Mouse (Mus musculus) forebrain, embryonic 15.5 days (tissue): ENCODE data around the gene Dlg2. TPM values are rescaled to one million over a fixed set of nuclear protein-coding genes. Genes with fewer than 3 reads are reported as not detected.
A peak's percentile ranks its signal among the peaks of the same experiment; 100 is the strongest.

Source experiments
- ATAC-seq: fragments of 200-750 bp; cut with Nextera tagmentation; replicated peaks from 2 replicates; pipeline ENCODE4 v1.8.0; 2017; ENCODE audit warnings: mild to moderate bottlenecking, moderate TSS enrichment, moderate library complexity
- H3K27ac ChIP-seq: fragments of 300-500 bp; sonication (generic); replicated peaks from 2 replicates; pipeline ENCODE4 v1.5.1; 2015; ENCODE audit warnings: mild to moderate bottlenecking, inconsistent platforms
- H3K27me3 ChIP-seq: fragments of 300-500 bp; sonication (generic); 2 replicates; pipeline ENCODE4 v1.6.1; 2015; ENCODE audit warnings: inconsistent platforms
- H3K36me3 ChIP-seq: fragments of 300-500 bp; sonication (generic); 2 replicates; pipeline ENCODE4 v1.6.1; 2015; ENCODE audit warnings: mild to moderate bottlenecking, inconsistent platforms
- H3K4me1 ChIP-seq: fragments of 300-500 bp; sonication (generic); 2 replicates; pipeline ENCODE4 v1.6.1; 2015; ENCODE audit warnings: inconsistent platforms
- H3K4me2 ChIP-seq: fragments of 300-500 bp; sonication (generic); replicated peaks from 2 replicates; pipeline ENCODE4 v1.6.1; 2015; ENCODE audit warnings: mild to moderate bottlenecking, inconsistent platforms
- H3K4me3 ChIP-seq: fragments of 300-500 bp; sonication (generic); 2 replicates; pipeline ENCODE4 v1.5.1; 2015; ENCODE audit warnings: mild to moderate bottlenecking, inconsistent platforms
- H3K9ac ChIP-seq: fragments of 300-500 bp; sonication (generic); replicated peaks from 2 replicates; pipeline ENCODE4 v1.6.1; 2015; ENCODE audit warnings: mild to moderate bottlenecking, inconsistent platforms
- H3K9me3 ChIP-seq: fragments of 300-500 bp; sonication (generic); 2 replicates; pipeline ENCODE4 v1.6.1; 2016; ENCODE audit warnings: inconsistent platforms
- WGBS: fragments of 180-500 bp; shearing (Covaris S2); methylation state at CpG from one replicate; pipeline ENCODE4 v1.1.7; 2015; ENCODE audit warnings: mixed read lengths; 5-methylcytosine and 5-hydroxymethylcytosine counted together
- polyA plus RNA-seq: library from polyadenylated mRNA; unstranded; fragments of >200 nt; fragmentation: Nextera tagmentation; extraction: Ambion mirVana; gene quantifications from 2 replicates; pipeline ENCODE4 v1.2.1, GENCODE M21; 2015

Gene Dlg2
- polyA plus RNA-seq, 1 experiment from 2014 or later: 24.5 TPM

GRCm38 (mm10) chr7:90886396-90887006 lies 410.0 kb downstream of the Dlg2 start:
- peaks cover 15% of the 10 kb centered on the region for H3K4me1 ChIP-seq
- under 1% methylated on average over 13 of the region's 13 CpGs for WGBS
- no peaks in the 10 kb centered on the region for H3K27me3 ChIP-seq
- peak overlapping the region; percentile 54 for H3K9ac ChIP-seq
- peak overlapping the region; percentile 48 for H3K4me3 ChIP-seq
- peak; percentile 62 for ATAC-seq
- H3K9me3 ChIP-seq: no peaks in the 10 kb centered on the region
- peak overlapping the region; percentile 84 for H3K27ac ChIP-seq
- peak overlapping the region; percentile 85 for H3K4me2 ChIP-seq
- H3K36me3 ChIP-seq: no peaks in the 10 kb centered on the region

DNA sequence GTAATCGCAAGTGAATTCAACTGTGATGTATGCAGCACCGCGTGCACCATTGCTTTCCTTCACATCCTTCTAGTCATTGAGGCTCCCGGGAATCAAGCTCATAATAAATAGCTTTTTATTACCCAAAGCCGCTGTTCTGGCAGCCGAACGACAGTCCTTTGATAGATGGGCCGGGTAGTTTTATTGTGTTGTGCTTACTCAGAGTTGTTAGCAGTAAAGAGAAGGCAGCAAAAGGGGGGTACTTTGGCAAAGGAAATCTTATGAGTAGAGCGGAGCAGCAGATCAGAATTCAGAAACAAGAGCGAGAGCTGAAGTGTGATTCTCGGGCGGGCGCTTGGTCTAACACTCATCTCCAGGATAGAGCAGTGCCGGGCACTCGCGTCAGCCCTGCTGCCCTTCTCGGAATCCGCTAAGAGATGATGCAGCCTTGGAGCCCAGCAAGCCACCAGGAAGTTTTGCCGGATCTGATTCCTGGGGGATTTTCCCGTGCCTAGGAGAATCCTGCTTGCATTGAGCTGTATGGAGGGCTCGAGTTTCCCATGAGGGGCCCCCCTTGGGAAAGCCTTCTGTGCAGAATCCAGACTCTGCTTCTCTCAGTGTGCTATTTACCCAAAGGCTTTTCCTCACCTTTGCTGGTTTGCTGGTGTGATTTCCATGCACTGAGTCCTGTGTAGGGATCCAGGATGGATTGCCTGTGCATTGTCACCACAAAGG lies 410.7 kb downstream of the Dlg2 start:
- H3K4me3 ChIP-seq: peak overlapping the region; percentile 48
- H3K4me2 ChIP-seq: peak overlapping the region; percentile 85
- H3K27me3 ChIP-seq: no peaks in the 10 kb centered on the region
- peak overlapping the region; percentile 84 for H3K27ac ChIP-seq
- no peaks in the 10 kb centered on the region for H3K9me3 ChIP-seq
- H3K9ac ChIP-seq: peak overlapping the region; percentile 54
- peak; percentile 83 for ATAC-seq
- no peaks in the 10 kb centered on the region for H3K36me3 ChIP-seq
- under 1% methylated on average over 21 of the region's 21 CpGs for WGBS
- H3K4me1 ChIP-seq: peaks cover 15% of the 10 kb centered on the region

- Histone ChIP-seq H3K4me3 (no peak overlapping the region), H3K9me3 (no peaks in the 10 kb centered on the region), H3K36me3 (no peaks in the 10 kb centered on the region), H3K4me1 (no peaks in the 10 kb centered on the region), H3K27me3 (no peaks in the 10 kb centered on the region), H3K4me2 (no peak overlapping the region), H3K9ac (no peak overlapping the region), H3K27ac (no peak overlapping the region)
- 78% methylated on average over 4 of the region's 4 CpGs for WGBS
- no peak for ATAC-seq
These were observed 451.0 kb downstream of the Dlg2 start for GRCm38 (mm10) chr7:90927441-90927840.

DNA sequence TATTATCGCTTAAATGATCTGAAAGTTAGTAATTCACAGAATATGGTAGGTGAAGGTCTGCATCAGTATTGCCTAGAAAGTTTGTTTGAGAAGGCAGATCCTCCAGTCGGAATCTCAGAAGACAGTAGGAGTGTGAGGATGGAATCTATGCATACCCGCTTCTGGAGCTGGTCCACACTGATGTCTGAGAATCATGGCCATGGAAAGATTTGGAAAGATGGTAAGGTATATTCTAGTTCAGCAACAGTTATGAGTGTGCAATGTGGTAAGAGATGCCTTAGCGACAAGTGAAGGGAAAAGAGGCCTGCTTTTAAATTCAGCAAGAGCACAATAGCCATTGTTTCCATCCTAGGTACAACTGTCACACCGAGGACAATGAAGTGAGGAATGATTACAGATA lies 464.3 kb downstream of the Dlg2 start:
- Histone ChIP-seq H3K36me3 (no peaks in the 10 kb centered on the region), H3K27ac (no peak overlapping the region), H3K9ac (no peak overlapping the region), H3K4me2 (no peak overlapping the region), H3K9me3 (no peaks in the 10 kb centered on the region), H3K27me3 (no peaks in the 10 kb centered on the region), H3K4me3 (no peak overlapping the region), H3K4me1 (no peaks in the 10 kb centered on the region)
- WGBS: 81% methylated on average over 5 of the region's 5 CpGs
- ATAC-seq: no peak

DNA sequence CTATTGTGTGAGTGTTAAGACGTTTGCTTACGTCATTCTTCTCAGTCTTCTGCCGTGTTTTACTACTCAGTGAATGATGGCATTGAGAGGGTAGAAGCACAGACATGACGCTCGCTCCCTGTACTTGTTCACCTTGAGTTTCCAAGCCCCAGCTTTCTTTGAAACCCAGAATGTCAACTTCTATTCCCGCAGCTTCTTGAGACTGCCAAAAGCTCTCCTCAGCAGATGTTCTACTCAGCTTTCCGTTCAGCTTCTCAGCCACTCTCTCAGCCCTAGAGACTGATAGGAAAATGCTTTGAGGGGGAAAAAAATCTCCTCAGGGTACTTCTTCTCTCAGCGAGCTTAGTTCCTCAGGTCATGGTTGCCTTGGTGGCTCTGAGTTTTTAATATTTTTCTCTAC lies 470.6 kb downstream of the Dlg2 start:
- Histone ChIP-seq H3K4me1 (no peaks in the 10 kb centered on the region), H3K27me3 (no peaks in the 10 kb centered on the region), H3K36me3 (no peaks in the 10 kb centered on the region), H3K27ac (no peak overlapping the region), H3K4me3 (no peak overlapping the region), H3K4me2 (no peak overlapping the region), H3K9me3 (no peaks in the 10 kb centered on the region), H3K9ac (no peak overlapping the region)
- 88% methylated on average over 8 of the region's 8 CpGs for WGBS
- no peak for ATAC-seq

DNA sequence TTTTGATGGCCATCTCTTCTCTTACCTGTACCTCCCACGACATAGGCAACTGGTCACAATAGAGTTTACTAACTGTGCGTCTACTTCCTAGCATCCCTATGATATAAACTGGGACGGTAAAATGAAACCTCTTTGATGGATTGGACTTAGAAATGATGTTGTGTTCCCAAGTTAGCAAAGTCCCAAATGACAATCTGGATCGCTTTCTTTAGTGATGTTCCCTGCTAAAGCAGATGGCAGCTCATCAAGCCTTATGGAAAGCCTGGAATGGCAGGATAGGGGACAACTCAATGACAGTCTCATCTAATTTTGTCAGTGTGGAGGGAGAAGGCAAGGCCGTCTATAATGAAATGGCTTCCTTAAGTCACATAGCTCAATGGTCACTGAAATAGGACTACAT lies 472.7 kb downstream of the Dlg2 start:
- Histone ChIP-seq H3K4me2 (no peak overlapping the region), H3K9me3 (no peaks in the 10 kb centered on the region), H3K27ac (no peak overlapping the region), H3K4me3 (no peak overlapping the region), H3K27me3 (no peaks in the 10 kb centered on the region), H3K4me1 (no peaks in the 10 kb centered on the region), H3K9ac (no peak overlapping the region), H3K36me3 (no peaks in the 10 kb centered on the region)
- 92% methylated on average over 5 of the region's 5 CpGs for WGBS
- no peak for ATAC-seq

GRCm38 (mm10) chr7:90977241-90977640 lies 500.8 kb downstream of the Dlg2 start:
- no peak for ATAC-seq
- Histone ChIP-seq H3K4me1 (no peaks in the 10 kb centered on the region), H3K4me3 (no peak overlapping the region), H3K27me3 (no peaks in the 10 kb centered on the region), H3K9ac (no peak overlapping the region), H3K36me3 (no peaks in the 10 kb centered on the region), H3K4me2 (no peak overlapping the region), H3K27ac (no peak overlapping the region), H3K9me3 (no peaks in the 10 kb centered on the region)

GRCm38 (mm10) chr7:90982069-90982468 lies 505.6 kb downstream of the Dlg2 start:
- Histone ChIP-seq H3K4me1 (no peaks in the 10 kb centered on the region), H3K4me2 (no peak overlapping the region), H3K36me3 (no peaks in the 10 kb centered on the region), H3K27me3 (no peaks in the 10 kb centered on the region), H3K9ac (no peak overlapping the region), H3K9me3 (no peaks in the 10 kb centered on the region), H3K27ac (no peak overlapping the region), H3K4me3 (no peak overlapping the region)
- no peak for ATAC-seq

DNA sequence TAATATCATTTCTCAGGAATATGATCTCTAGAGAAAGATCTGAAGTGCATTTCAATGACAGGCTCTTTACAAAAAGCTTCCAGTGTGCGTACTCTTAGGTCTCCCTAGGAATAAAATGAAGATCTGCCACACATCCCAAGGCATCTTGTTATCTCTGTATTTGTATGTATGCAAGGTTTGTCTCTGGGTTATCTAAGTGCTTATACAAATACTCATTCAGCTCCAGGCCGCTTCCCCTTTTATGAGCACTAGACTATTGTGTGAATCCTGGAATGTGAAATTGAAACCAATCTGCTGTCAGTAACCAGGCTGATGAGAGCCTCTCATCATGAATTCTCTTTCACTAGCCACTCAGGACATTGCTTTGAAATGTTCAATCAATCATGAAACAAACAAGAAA lies 534.2 kb downstream of the Dlg2 start:
- no peak overlapping the region for H3K9ac ChIP-seq
- no peak for ATAC-seq
- H3K27me3 ChIP-seq: no peaks in the 10 kb centered on the region
- no peak overlapping the region for H3K27ac ChIP-seq
- no peak overlapping the region for H3K4me3 ChIP-seq
- no peak overlapping the region for H3K4me2 ChIP-seq
- no peaks in the 10 kb centered on the region for H3K9me3 ChIP-seq
- 67% methylated on average over 2 of the region's 2 CpGs for WGBS
- H3K36me3 ChIP-seq: no peaks in the 10 kb centered on the region
- H3K4me1 ChIP-seq: no peaks in the 10 kb centered on the region

- Histone ChIP-seq H3K4me3 (no peak overlapping the region), H3K27me3 (no peaks in the 10 kb centered on the region), H3K9ac (no peak overlapping the region), H3K4me1 (peaks cover 4% of the 10 kb centered on the region; the same call in 1 of the 2 replicates), H3K27ac (peak overlapping the region; percentile 53), H3K9me3 (no peaks in the 10 kb centered on the region), H3K36me3 (no peaks in the 10 kb centered on the region), H3K4me2 (no peak overlapping the region)
- 62% methylated on average over 4 of the region's 4 CpGs for WGBS
- peak; percentile 82 for ATAC-seq
These were observed 568.7 kb downstream of the Dlg2 start for GRCm38 (mm10) chr7:91044998-91045741.

- H3K4me2 ChIP-seq: no peak overlapping the region
- peak overlapping the region; percentile 52; the same call in 1 of the 2 replicates for H3K27ac ChIP-seq
- peaks cover 4% of the 10 kb centered on the region; the same call in 1 of the 2 replicates for H3K4me1 ChIP-seq
- no peak overlapping the region for H3K9ac ChIP-seq
- no peak overlapping the region for H3K4me3 ChIP-seq
- H3K36me3 ChIP-seq: no peaks in the 10 kb centered on the region
- 92% methylated on average over 1 of the region's 1 CpGs for WGBS
- ATAC-seq: peak; percentile 61
- H3K9me3 ChIP-seq: no peaks in the 10 kb centered on the region
- no peaks in the 10 kb centered on the region for H3K27me3 ChIP-seq
These were observed 569.2 kb downstream of the Dlg2 start for GRCm38 (mm10) chr7:91045742-91046098.

DNA sequence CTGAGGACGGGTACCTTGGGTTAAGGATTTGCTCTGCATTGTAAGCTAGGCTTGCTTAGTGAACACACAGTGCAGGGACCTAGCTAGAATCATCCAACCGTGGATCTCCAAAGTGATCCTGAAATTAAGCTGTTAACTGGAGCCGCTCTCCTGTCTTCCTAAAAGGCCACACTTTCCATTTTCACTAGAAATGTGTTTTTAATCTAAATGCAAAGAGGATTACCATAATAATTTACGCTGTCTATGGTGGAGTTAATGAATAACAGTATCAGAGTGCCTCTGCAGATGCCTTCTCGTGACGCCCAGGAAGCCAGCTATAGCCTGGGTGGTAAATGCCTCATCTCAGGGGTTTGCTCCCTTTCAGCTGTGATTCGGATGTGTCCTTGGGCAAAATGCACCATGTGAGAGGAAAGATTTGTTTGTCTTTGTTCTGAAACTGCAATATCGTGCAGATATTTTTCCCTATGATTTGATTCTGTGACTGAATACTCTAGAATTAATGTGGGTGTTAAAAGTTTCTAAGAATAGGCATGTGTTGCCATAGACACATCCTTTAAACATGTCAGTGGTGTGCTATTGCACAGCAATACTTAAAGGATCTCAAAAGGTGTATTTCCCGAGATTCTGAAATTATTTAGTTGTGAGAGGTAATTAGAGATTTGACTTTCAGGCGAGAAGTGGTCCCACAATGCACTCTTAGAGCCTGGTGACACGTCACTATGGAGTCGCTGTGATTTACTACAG lies 587.0 kb downstream of the Dlg2 start:
- Histone ChIP-seq H3K36me3 (no peaks in the 10 kb centered on the region), H3K4me1 (peaks cover 8% of the 10 kb centered on the region; the same call in 1 of the 2 replicates), H3K27me3 (no peaks in the 10 kb centered on the region), H3K4me2 (no peak overlapping the region), H3K4me3 (no peak overlapping the region), H3K27ac (peak overlapping the region; percentile 54), H3K9me3 (no peaks in the 10 kb centered on the region), H3K9ac (no peak overlapping the region)
- 45% methylated on average over 12 of the region's 12 CpGs for WGBS
- no peak for ATAC-seq
